Mouse (Mus musculus): ENCODE data around the gene Bmp6. TPM values are rescaled to one million over a fixed set of nuclear protein-coding genes. Genes with fewer than 3 reads are reported as not detected.

The Bmp6 gene
- total RNA-seq, 2 experiments from 2014 or later, result 8.6 to 10.5 TPM

DNA sequence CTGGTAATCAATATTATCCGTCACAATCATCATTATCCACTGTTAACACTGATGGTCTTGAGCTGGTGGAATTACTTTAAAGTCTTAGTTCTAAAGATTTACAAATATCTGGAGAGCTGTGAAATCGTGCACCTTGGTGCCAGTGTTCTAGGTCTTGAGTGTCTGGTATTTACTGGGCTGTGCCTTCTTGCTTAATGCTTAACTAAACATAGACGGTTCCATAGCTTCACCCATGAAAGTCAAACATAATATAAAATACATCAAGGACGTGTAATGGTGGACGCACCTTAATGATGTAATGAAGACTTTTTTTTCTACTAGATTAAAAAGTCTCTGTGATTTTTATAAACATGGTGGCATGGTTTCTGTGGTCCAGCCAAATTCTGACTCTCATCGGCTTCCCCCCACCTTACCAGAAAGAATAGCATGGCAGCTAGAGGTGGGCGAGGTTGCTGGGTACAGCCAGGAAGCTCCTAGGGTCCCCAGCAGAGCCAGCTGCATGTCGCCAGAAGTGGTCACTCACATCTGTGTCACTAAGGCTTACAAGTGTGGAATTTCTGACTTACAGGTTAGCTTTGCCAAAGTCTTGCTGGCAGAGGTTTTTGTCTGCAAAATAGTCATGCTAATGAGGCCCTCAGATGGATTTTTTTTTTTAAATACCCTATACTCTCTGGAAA lies 200.0 kb downstream of the Bmp6 start:
- no peak for DNase-seq (ENCODE audit: low spot score)

DNA sequence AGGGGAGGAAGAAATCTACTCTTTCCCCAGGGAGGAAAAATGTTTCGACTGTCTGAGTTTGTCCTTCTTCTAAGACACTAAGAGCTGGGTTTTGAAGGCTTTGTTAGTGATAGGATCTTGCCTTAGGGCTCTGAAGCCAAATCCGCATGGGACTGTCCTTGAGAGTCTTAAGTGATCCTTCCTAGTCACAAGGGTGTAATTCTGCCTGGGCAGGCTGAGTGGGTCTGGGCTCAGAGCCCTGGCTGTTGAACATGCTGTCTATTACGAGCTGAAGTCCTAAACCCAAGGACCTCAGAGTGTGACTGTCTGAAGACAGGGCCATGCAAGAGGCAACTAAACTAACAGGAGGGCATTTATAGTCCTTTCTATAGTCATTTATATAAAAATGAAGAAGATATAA lies 200.6 kb downstream of the Bmp6 start:
- peak; percentile 78 for DNase-seq (ENCODE audit: low spot score)

DNA sequence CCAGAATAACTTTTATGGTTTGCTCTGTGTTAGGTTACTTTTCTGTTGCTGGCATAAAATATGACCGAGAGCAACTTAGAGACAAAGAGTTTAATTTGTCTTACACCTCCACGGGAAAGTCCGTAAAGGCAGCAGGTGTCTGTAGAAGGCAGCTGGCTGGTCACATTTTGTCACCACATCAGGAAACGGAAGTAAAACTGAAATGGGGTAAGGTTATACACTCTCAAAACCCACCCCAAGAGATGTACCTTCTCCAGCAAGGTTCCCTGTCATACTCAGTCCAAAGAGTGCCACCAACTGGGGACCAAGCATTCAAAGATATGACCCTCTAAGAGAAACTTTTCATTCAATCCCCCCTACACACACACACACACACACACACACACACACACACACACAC lies 201.8 kb downstream of the Bmp6 start:
- DNase-seq (ENCODE audit: low spot score), result no peak

DNA sequence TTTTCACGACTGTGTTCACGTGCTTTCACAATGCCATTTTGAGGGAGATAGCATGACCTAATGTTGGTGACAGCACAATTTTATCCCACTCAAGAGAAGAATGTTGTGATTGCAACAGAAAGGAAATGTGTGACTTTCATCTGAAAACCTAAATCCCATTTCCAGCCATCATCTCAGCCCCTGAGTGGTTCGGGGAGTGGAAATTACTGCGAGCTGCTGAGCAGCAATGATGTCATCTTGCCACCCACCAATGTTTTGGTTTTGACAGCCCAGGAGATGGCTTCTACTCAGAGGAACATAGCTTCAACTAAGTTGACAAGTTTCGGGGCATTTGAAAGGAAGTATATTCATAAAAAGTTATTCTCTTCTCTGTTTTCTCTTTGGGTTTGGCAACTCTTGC lies 202.8 kb downstream of the Bmp6 start:
- DNase-seq (ENCODE audit: low spot score), result no peak

DNA sequence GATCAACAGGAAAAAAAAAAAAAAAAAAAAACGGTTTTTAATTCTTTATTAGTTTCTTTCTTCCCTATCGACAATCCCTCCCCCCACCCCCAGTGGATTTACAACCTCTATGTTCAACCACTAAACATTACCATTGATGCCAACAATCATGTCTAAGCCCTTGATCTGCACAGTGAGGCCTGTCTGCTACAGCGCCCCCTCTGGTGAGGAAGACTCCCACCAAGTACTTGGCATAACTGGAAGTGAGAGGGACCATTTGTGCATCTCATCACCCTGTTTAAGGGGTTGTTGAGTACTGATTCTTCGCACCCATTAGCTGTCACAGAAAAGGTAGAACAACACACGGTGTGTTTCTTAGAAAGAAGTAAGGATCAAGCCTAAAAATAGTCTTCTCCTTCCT lies 203.8 kb downstream of the Bmp6 start:
- no peak for DNase-seq (ENCODE audit: low spot score)

Other genes starting within 250 kb of the Bmp6 start
- gene Dsp, start 193.8 kb upstream of the Bmp6 start, total RNA-seq (2021), result under 1 TPM in 1 of 2 experiments, not detected in 1; 0.09 TPM
- 10 to 100 TPM in 1 of 2 experiments, 1 to 10 TPM in 1; 9.8 to 10.5 TPM for gene Snrnp48, start 140.2 kb upstream of the Bmp6 start, total RNA-seq (2021)
- 10 to 100 TPM; 27.2 to 28.0 TPM for gene Txndc5, start 183.7 kb downstream of the Bmp6 start, total RNA-seq (2021)